Mouse (Mus musculus) liver, embryonic 13.5 days (tissue): ENCODE measurements around the gene Dync1i2. TPM values are rescaled to one million over a fixed set of nuclear protein-coding genes. Genes with fewer than 3 reads are reported as not detected.

Source experiments
- ATAC-seq: fragments of 200-750 bp; cut with Nextera tagmentation; 2 replicates; pipeline ENCODE4 v1.8.0; 2017; ENCODE audit warnings: low read depth, mild to moderate bottlenecking, moderate number of reproducible peaks, moderate library complexity
- DNase-seq: peaks from one replicate; pipeline ENCODE4 v3.0.0; 2022
- H3K27ac ChIP-seq: fragments of 300-500 bp; sonication (generic); 2 replicates; pipeline ENCODE4 v1.5.1; 2015; ENCODE audit warnings: moderate library complexity, mild to moderate bottlenecking, inconsistent platforms
- H3K27me3 ChIP-seq: fragments of 300-500 bp; sonication (generic); 2 replicates; pipeline ENCODE4 v1.6.1; 2015; ENCODE audit warnings: mild to moderate bottlenecking, inconsistent platforms
- H3K36me3 ChIP-seq: fragments of 300-500 bp; sonication (generic); 2 replicates; pipeline ENCODE4 v1.6.1; 2015; ENCODE audit warnings: mild to moderate bottlenecking, inconsistent platforms
- H3K4me1 ChIP-seq: fragments of 300-500 bp; sonication (generic); replicated peaks from 2 replicates; pipeline ENCODE4 v1.6.1; 2015; ENCODE audit warnings: inconsistent platforms
- H3K4me2 ChIP-seq: fragments of 300-500 bp; sonication (generic); 2 replicates; pipeline ENCODE4 v1.6.1; 2015; ENCODE audit warnings: inconsistent platforms, mild to moderate bottlenecking, moderate library complexity
- H3K4me3 ChIP-seq: fragments of 300-500 bp; sonication (generic); replicated peaks from 2 replicates; pipeline ENCODE4 v1.5.1; 2015; ENCODE audit warnings: mild to moderate bottlenecking, inconsistent platforms
- H3K9ac ChIP-seq: fragments of 300-500 bp; sonication (generic); 2 replicates; pipeline ENCODE4 v1.6.1; 2015; ENCODE audit warnings: mild to moderate bottlenecking, inconsistent platforms
- H3K9me3 ChIP-seq: fragments of 300-500 bp; sonication (generic); replicated peaks from 2 replicates; pipeline ENCODE4 v1.6.1; 2016; ENCODE audit warnings: inconsistent platforms
- WGBS: fragments of 180-500 bp; shearing (Covaris S2); methylation state at CpG from one replicate; pipeline ENCODE4 v1.1.7; 2015; ENCODE audit not compliant: insufficient replicate concordance; 5-methylcytosine and 5-hydroxymethylcytosine counted together
- polyA plus RNA-seq: library from polyadenylated mRNA; unstranded; fragments of >200 nt; fragmentation: Nextera tagmentation; extraction: Ambion mirVana; gene quantifications from 2 replicates; pipeline ENCODE4 v1.2.1, GENCODE M21; 2015

The Dync1i2 gene
- polyA plus RNA-seq, 1 experiment from 2014 or later, result 30.9 TPM

DNA sequence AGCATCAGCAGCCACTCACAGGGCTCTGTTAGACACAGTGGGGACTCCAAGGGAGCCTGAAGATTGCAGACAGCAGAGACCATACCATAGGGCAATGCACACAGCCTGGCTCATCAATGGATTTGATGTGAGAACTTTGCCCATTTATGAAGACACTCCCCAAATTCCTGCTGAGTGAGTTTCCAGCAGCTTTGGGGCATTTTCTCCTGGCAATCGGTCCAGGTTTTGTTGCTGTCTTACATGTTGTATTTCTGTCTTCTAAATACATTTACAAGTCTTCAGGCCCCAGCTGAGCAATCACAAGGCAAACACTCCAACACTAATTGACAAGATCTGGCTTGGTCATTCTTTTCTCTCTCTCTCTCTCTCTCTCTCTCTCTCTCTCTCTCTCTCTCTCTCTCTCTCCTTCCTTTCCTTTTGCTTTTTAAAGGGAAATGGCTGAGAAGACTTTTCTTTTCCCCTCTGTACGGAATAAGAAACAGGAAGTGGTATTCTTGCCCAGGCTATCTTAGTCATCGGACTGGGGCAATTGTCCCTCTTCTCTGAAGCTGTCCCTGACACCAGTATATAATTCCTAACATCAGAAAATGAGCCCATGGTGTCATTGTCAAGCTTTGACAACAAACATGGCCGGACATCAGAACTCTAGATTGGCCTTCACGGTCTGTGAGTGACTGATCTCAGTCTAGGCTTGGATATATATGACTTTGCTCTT, 2.3 kb upstream of the Dync1i2 start:
- H3K9me3 ChIP-seq, result no peaks in the 10 kb centered on the region
- no peaks in the 10 kb centered on the region for H3K36me3 ChIP-seq
- H3K4me1 ChIP-seq, result peaks cover 24% of the 10 kb centered on the region
- no peak overlapping the region for H3K4me3 ChIP-seq
- DNase-seq (no peak), ATAC-seq (no peak)
- H3K27ac ChIP-seq, result no peak overlapping the region
- WGBS, result 31% methylated on average over 5 of the region's 5 CpGs
- H3K27me3 ChIP-seq, result no peaks in the 10 kb centered on the region
- no peak overlapping the region for H3K9ac ChIP-seq
- no peak overlapping the region for H3K4me2 ChIP-seq

DNA sequence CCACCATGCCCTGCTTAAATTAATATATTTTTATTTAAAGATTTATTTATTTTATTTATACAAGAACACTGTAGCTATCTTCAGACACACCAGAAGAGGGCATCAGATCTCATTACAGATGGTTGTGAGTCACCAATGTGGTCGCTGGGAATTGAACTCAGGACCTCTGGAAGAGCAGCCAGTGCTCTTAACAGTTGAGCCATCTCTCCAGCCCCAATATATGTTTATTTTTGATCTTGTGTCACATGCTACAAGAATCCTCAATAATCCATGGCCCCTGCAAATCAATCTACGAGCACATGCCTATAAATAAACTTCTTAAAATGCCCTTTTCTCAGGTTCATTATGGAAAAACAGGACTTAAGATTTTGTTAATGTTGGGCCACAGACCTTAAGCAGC, 410 bp upstream of the Dync1i2 start:
- 93% methylated on average over 2 of the region's 2 CpGs for WGBS
- ATAC-seq, result no peak
- peak overlapping the region; percentile 96; the same call in 1 of the 2 replicates for H3K9ac ChIP-seq

DNA sequence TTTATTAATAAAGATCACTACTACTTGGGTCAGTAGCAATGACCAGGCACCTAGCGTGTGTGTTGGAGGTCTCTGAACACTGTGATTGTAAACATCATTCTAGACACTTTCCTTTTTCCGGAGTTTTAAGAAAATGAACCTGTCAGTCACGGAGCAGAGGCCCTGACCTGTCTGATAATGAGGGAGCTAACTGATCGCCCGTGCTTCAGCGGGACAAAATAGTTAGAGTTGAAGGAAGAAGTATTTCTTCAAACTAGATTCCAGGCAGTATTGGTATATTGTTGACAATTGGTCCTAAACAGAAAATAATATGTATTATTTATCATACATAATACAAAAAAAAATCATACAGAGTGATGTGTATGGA, 837 bp downstream of the Dync1i2 start:
- under 1% methylated on average over 6 of the region's 6 CpGs for WGBS
- H3K4me2 ChIP-seq, result peak overlapping the region; percentile 71

More for the DNA sequence above, 410 bp upstream of the Dync1i2 start:
- no peak for DNase-seq
- H3K4me1 ChIP-seq, result peaks cover 21% of the 10 kb centered on the region
- peak overlapping the region; percentile 99 for H3K4me3 ChIP-seq
- H3K9me3 ChIP-seq, result no peaks in the 10 kb centered on the region
- peaks cover 8% of the 10 kb centered on the region for H3K36me3 ChIP-seq
- peak overlapping the region; percentile 71; the same call in 1 of the 2 replicates for H3K4me2 ChIP-seq
- no peaks in the 10 kb centered on the region for H3K27me3 ChIP-seq
- H3K27ac ChIP-seq, result peak overlapping the region; percentile 88; the same call in 1 of the 2 replicates

DNA sequence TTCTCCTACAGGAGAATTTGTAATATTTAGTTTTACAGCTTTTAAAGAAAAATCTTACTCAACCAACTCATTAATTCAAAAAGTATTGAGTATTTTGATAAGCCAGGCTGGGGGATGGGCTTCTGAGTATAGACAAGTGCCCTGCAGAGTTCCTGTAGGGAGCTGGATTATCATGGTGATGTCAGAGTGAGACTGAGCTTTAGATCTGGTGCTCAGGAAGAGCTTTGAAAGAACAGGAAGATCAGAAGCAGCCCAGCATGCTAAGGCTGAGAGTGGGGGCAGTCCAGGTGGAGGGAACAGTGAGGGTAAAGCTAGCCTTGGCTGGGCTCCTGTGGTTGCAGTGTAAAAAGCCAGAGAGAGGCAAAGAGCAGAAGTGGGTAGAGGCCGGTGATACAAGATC, 9.5 kb downstream of the Dync1i2 start:
- Histone ChIP-seq H3K9me3 (no peaks in the 10 kb centered on the region), H3K36me3 (peaks cover 58% of the 10 kb centered on the region), H3K4me3 (no peak overlapping the region), H3K27me3 (no peaks in the 10 kb centered on the region), H3K4me2 (no peak overlapping the region), H3K4me1 (no peaks in the 10 kb centered on the region), H3K27ac (no peak overlapping the region), H3K9ac (no peak overlapping the region)
- no peak for DNase-seq
- no peak for ATAC-seq
- WGBS, result 89% methylated on average over 1 of the region's 1 CpGs

More for the DNA sequence above, 837 bp downstream of the Dync1i2 start:
- H3K27me3 ChIP-seq, result no peaks in the 10 kb centered on the region
- H3K4me1 ChIP-seq, result peaks cover 21% of the 10 kb centered on the region
- H3K27ac ChIP-seq, result peak overlapping the region; percentile 88
- peaks cover 15% of the 10 kb centered on the region for H3K36me3 ChIP-seq
- ATAC-seq (peak; percentile 27; the same call in 1 of the 2 replicates), DNase-seq (no peak)
- H3K9me3 ChIP-seq, result no peaks in the 10 kb centered on the region
- peak overlapping the region; percentile 99 for H3K4me3 ChIP-seq
- peak overlapping the region; percentile 96 for H3K9ac ChIP-seq

DNA sequence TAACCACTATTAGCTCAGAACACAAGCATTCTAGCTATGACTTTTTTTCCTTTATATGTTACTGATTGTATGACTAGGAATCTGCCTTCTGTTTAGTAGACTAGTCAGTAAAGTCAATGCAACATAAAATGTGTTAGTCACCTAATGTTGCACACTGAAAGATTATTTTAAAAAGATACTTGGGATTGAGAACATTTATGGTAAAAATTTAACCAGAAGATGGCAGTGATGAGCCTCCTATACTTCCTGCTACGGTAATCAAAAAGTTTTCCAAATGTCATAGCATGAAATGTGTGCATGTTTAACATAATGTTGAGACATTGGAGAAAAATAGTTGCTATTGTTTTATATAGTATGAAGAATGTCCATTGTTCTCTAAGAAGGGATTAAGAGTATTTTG, 15.9 kb downstream of the Dync1i2 start:
- Histone ChIP-seq H3K4me1 (no peaks in the 10 kb centered on the region), H3K27ac (no peak overlapping the region), H3K36me3 (peaks cover 25% of the 10 kb centered on the region), H3K4me3 (no peak overlapping the region), H3K9ac (no peak overlapping the region), H3K27me3 (no peaks in the 10 kb centered on the region), H3K4me2 (no peak overlapping the region), H3K9me3 (no peaks in the 10 kb centered on the region)
- no peak for ATAC-seq
- no peak for DNase-seq
- 56% methylated on average over 1 of the region's 1 CpGs for WGBS

DNA sequence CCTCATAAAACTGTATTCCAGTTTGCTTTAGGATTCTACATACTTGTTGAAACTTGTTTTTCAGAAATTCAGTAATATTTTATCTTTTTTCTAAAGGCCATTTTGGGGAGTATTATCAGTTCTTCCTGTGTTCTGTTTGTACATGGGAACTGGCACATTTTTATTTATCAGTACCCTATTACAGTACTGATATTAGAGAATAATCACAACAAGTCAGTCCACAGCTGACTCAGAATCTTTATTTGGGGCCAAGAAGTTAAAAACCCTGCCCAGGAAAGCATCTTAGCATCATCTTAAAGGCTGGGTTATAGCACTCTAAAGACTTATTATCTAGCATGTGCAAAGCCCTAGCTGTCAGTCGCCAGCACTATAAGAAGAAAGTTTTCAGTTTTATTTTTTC, 18.1 kb downstream of the Dync1i2 start:
- Histone ChIP-seq H3K9ac (no peak overlapping the region), H3K4me2 (no peak overlapping the region), H3K27me3 (no peaks in the 10 kb centered on the region), H3K4me3 (no peak overlapping the region), H3K36me3 (peaks cover 9% of the 10 kb centered on the region), H3K4me1 (peaks cover 1% of the 10 kb centered on the region), H3K9me3 (no peaks in the 10 kb centered on the region), H3K27ac (no peak overlapping the region)
- no peak for ATAC-seq
- WGBS, result 80% methylated on average over 1 of the region's 1 CpGs
- DNase-seq, result no peak

DNA sequence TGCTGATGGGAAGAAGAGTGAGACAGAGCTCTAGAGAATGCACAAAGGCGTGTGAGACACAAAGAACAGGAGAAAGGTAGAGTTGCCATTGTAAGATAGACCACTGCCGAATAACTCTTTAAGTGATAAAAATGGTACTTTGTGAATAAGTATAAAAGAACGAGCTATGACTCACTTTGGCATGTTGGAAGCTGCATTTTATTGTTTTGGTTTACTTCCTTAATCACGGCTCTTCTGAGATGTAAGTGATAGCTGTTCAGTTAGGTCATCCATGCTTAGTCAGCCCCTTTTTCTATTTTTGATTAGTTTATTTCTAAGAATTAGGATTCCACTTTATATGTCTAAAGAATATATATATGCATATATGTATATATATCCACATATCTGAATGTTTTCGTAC, 20.4 kb downstream of the Dync1i2 start:
- Histone ChIP-seq H3K4me1 (peaks cover 17% of the 10 kb centered on the region), H3K9me3 (no peaks in the 10 kb centered on the region), H3K9ac (no peak overlapping the region), H3K36me3 (peaks cover 17% of the 10 kb centered on the region), H3K4me2 (no peak overlapping the region), H3K27me3 (no peaks in the 10 kb centered on the region), H3K27ac (no peak overlapping the region), H3K4me3 (no peak overlapping the region)
- 74% methylated on average over 5 of the region's 5 CpGs for WGBS
- DNase-seq (no peak), ATAC-seq (no peak)

DNA sequence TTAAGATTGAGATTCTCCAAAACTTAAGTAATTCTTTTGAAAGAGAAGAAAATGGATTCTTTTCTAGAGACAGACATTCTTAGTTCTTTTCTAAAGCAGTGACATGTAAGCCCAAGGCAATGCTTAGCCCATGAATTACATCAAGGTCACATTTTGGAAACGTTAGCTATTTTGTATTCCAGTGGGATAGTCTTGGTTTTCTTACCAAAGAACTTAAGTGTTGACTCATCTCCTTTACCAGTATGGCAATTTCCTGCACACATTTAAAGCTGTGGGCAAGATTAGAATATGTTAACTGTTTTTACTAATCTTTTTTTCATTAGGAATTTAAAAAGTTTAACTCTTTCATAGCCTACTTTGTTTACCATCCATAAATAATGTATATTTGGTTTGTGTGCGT, 21.5 kb downstream of the Dync1i2 start:
- no peak for ATAC-seq
- H3K4me2 ChIP-seq, result no peak overlapping the region
- no peak overlapping the region for H3K27ac ChIP-seq
- no peak for DNase-seq
- H3K4me3 ChIP-seq, result no peak overlapping the region
- H3K9ac ChIP-seq, result no peak overlapping the region
- peaks cover 21% of the 10 kb centered on the region for H3K36me3 ChIP-seq
- 82% methylated on average over 2 of the region's 2 CpGs for WGBS
- H3K27me3 ChIP-seq, result no peaks in the 10 kb centered on the region
- no peaks in the 10 kb centered on the region for H3K9me3 ChIP-seq
- peaks cover 19% of the 10 kb centered on the region for H3K4me1 ChIP-seq

DNA sequence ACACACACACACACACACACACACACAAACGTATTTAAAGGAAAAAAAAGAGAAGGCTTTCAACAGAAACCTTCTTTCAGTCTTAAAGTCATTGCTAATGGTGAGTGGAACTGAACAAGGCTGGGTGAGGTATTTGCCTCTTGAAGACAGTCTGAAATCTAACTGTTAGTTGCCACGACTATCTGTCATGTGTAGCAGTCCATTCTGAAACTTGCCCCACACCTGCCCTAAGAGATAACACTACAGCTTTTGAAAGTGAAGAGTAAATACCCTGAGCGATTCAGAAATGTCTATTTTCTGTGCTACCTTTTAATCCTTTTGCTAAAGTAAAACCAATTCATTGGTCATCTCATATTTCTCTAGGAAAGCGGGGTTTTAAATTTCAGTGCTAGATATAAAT, 23.9 kb downstream of the Dync1i2 start:
- 47% methylated on average over 4 of the region's 4 CpGs for WGBS
- Histone ChIP-seq H3K27me3 (no peaks in the 10 kb centered on the region), H3K4me2 (peak overlapping the region; percentile 23; the same call in 1 of the 2 replicates), H3K4me1 (peaks cover 19% of the 10 kb centered on the region), H3K4me3 (no peak overlapping the region), H3K36me3 (peaks cover 21% of the 10 kb centered on the region), H3K27ac (peak overlapping the region; percentile 58), H3K9me3 (no peaks in the 10 kb centered on the region), H3K9ac (no peak overlapping the region)
- peak; percentile 88 for ATAC-seq
- DNase-seq, result peak; percentile 33

DNA sequence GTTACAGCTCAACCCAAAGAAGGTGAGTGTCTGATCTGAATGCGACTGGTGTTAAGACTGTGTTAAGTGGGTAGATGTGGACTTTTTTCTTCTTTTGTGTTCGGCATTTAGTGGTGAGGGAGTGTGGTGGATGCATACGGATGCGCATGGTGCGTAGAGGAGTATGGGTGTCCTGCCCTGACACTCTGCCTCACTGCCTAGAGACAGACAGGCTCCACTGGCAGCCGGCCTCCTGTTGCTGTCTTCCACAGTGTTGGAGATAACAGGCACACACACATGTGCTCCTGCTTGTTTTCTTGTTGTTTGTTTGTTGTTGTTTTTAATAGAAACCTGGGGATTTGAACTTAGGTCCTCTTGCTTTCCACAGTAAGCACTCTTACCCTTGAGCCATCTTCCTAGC, 24.5 kb downstream of the Dync1i2 start:
- WGBS, result 74% methylated on average over 6 of the region's 6 CpGs
- H3K4me1 ChIP-seq, result peaks cover 19% of the 10 kb centered on the region
- no peak overlapping the region for H3K9ac ChIP-seq
- no peak overlapping the region for H3K4me3 ChIP-seq
- H3K27ac ChIP-seq, result peak overlapping the region; percentile 41; the same call in 1 of the 2 replicates
- H3K27me3 ChIP-seq, result no peaks in the 10 kb centered on the region
- peak; percentile 39 for DNase-seq
- no peaks in the 10 kb centered on the region for H3K9me3 ChIP-seq
- peaks cover 21% of the 10 kb centered on the region for H3K36me3 ChIP-seq
- H3K4me2 ChIP-seq, result no peak overlapping the region
- ATAC-seq, result 0 out of 2 replicates have a peak, but pooled peaks have one; percentile 71

DNA sequence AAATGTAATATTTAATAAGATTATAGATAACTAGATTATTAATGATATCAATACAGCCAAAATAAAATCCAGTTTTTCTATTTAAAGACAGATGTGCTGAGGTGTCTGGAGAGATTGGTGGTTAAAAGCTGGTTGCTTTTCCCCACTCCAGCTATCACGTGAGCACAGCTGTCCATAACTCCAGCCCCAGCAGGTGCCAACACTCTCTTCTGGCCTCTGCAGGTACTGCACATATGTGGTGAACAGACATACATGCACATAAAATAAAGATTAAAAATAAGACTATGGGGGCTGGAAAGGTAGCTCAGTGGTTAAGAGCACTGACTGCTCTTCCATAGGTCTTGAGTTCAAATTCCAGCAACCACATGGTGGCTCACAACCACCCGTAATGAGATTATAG, 30.0 kb downstream of the Dync1i2 start:
- Histone ChIP-seq H3K36me3 (peaks cover 19% of the 10 kb centered on the region), H3K4me2 (no peak overlapping the region), H3K4me1 (peaks cover 3% of the 10 kb centered on the region; the same call in 1 of the 2 replicates), H3K4me3 (no peak overlapping the region), H3K27ac (no peak overlapping the region), H3K9ac (no peak overlapping the region), H3K27me3 (no peaks in the 10 kb centered on the region), H3K9me3 (no peaks in the 10 kb centered on the region)
- DNase-seq, result no peak
- ATAC-seq, result no peak
- WGBS, result 80% methylated on average over 2 of the region's 2 CpGs

DNA sequence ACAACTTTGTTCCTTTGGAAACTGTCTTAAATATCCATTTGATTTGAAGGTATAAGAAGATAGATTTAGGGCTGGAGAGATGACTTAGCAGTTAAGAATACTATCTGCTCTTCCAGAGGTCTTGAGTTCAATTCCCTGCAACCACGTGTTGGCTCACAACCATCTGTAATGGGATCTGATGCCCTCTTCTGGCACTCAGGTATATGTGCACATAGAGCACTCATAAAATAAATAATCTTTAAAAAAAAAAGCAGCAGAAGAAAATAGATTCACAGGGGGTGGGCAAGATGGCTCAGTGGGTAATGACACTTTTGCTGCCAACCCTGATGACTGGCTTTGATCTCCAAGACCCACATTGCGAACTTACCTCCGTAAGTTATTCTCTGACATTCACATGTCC, 30.7 kb downstream of the Dync1i2 start:
- no peaks in the 10 kb centered on the region for H3K9me3 ChIP-seq
- H3K4me3 ChIP-seq, result no peak overlapping the region
- H3K27me3 ChIP-seq, result no peaks in the 10 kb centered on the region
- H3K9ac ChIP-seq, result no peak overlapping the region
- ATAC-seq (no peak), DNase-seq (no peak)
- no peak overlapping the region for H3K4me2 ChIP-seq
- peaks cover under 1% of the 10 kb centered on the region; the same call in 1 of the 2 replicates for H3K4me1 ChIP-seq
- 74% methylated on average over 3 of the region's 3 CpGs for WGBS
- H3K27ac ChIP-seq, result no peak overlapping the region
- H3K36me3 ChIP-seq, result peaks cover 16% of the 10 kb centered on the region
